Mouse (Mus musculus): ENCODE measurements around the gene Cmip. TPM values are rescaled to one million over a fixed set of nuclear protein-coding genes. Genes with fewer than 3 reads are reported as not detected.

Gene Cmip
- polyA plus RNA-seq, 1 experiment from 2014 or later, result 28.5 TPM

DNA sequence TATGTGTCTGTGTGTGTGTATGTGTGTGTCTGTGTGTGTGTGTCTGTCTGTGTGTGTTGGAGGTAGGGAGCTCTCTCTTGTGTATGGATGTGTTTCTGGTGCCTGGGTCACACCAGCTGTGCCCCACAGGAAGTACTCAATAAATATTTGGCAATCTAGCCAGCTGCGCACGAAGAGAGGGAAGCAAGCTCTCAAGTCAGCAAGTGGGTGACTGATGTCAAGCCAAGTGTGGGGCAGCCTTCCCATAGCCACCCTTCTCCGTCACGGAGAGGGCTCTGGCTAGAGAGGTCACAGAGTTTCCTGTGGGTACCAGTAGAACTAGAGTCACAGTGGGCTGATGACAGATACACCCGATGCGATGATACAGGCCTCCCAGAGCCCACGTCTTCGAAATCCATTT lies 110.6 kb downstream of the Cmip start:
- Histone ChIP-seq H3K36me3 (ENCODE audit: control insufficient read depth, insufficient read depth, low read length) (no peaks in the 10 kb centered on the region), H3K9me3 (ENCODE audit: control insufficient read depth, low read length) (no peaks in the 10 kb centered on the region), H3K27ac (ENCODE audit: low read depth, low read length) (no peak overlapping the region), H3K4me2 (no peak overlapping the region), H3K27me3 (ENCODE audit: control insufficient read depth, insufficient read depth, low read length) (no peaks in the 10 kb centered on the region), H3K4me3 (ENCODE audit: low read depth, low read length) (no peak overlapping the region), H3K4me1 (ENCODE audit: control insufficient read depth, insufficient read depth, low read length) (peaks cover 9% of the 10 kb centered on the region), H3K9ac (ENCODE audit: low read length) (no peak overlapping the region)
- DNase-seq (ENCODE audit: low spot score, missing footprints), result no peak
- ATAC-seq (ENCODE audit: low FRiP score), result no peak
- WGBS, result 92% methylated on average over 8 of the region's 8 CpGs

DNA sequence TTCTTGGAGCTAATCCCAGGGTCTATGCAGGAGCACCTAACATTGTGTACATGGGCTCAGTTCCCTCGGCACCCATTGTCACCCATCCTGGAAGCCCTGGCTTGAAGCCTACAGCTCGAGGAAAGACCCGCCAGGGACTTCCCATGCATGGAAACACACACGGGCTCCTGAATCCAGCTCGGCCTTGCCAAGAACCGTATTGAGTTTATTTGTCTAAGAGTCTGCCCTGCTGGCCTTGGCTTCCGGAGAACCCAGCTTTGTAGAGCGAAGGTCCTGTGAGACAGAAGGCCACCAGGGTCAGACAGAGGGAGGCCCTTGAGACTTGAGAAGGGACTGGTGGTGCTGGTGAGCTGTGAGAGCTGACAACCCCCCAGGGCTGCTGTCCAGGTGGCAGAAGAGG lies 111.9 kb downstream of the Cmip start:
- no peak for DNase-seq (ENCODE audit: low spot score, missing footprints)
- Histone ChIP-seq H3K4me1 (ENCODE audit: control insufficient read depth, insufficient read depth, low read length) (peaks cover 9% of the 10 kb centered on the region), H3K27ac (ENCODE audit: low read depth, low read length) (no peak overlapping the region), H3K27me3 (ENCODE audit: control insufficient read depth, insufficient read depth, low read length) (no peaks in the 10 kb centered on the region), H3K9ac (ENCODE audit: low read length) (no peak overlapping the region), H3K36me3 (ENCODE audit: control insufficient read depth, insufficient read depth, low read length) (no peaks in the 10 kb centered on the region), H3K4me2 (no peak overlapping the region), H3K9me3 (ENCODE audit: control insufficient read depth, low read length) (no peaks in the 10 kb centered on the region), H3K4me3 (ENCODE audit: low read depth, low read length) (no peak overlapping the region)
- no peak for ATAC-seq (ENCODE audit: low FRiP score)
- 84% methylated on average over 8 of the region's 8 CpGs for WGBS

DNA sequence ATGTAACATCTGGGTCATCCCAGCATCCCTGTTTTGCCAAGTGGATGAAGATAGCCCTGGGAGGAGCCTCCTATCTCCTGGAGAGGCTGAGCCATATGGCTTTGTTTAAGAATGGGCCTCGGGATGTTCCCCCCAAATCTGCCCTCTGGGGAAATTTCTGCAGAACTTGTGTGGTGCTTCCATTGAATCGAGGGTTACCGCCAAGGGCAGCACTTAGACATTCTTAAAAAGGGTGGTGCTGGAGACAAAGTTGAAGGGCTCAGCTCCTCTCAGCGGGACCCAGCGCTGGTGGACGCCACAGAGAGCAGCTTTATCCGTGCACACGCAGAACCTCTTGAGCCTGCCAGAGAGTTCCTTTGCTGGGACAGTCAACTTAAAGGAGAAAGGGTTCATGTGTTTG lies 113.1 kb downstream of the Cmip start:
- ATAC-seq (ENCODE audit: low FRiP score), result no peak
- DNase-seq (ENCODE audit: low spot score, missing footprints), result no peak
- WGBS, result 82% methylated on average over 8 of the region's 8 CpGs
- Histone ChIP-seq H3K27ac (ENCODE audit: low read depth, low read length) (no peak overlapping the region), H3K9ac (ENCODE audit: low read length) (no peak overlapping the region), H3K36me3 (ENCODE audit: control insufficient read depth, insufficient read depth, low read length) (no peaks in the 10 kb centered on the region), H3K4me1 (ENCODE audit: control insufficient read depth, insufficient read depth, low read length) (peaks cover 9% of the 10 kb centered on the region), H3K9me3 (ENCODE audit: control insufficient read depth, low read length) (no peaks in the 10 kb centered on the region), H3K4me3 (ENCODE audit: low read depth, low read length) (no peak overlapping the region), H3K4me2 (no peak overlapping the region), H3K27me3 (ENCODE audit: control insufficient read depth, insufficient read depth, low read length) (no peaks in the 10 kb centered on the region)

DNA sequence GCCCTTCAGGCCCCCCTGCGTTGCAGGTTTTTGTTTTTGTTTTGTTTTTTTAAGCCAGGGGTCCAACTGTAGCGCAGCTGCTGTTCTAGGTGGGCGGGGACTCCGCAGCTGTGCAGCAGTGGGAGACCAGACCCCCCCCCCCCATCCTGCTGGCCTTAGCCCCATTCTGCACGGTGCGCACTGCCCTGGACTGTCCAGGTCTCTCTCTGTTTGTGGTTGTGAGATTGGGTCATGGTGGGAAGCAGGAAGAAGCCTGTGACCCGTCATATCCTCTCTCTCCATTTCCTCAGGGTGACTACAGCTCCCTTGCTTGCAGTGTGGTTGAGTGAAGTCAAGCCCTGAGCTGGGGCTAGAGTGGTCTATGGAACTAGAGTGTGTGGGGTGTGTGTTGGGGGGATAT lies 114.3 kb downstream of the Cmip start:
- no peak overlapping the region for H3K9ac ChIP-seq (ENCODE audit: low read length)
- H3K4me1 ChIP-seq (ENCODE audit: control insufficient read depth, insufficient read depth, low read length), result peaks cover 9% of the 10 kb centered on the region
- no peak overlapping the region for H3K4me2 ChIP-seq
- no peaks in the 10 kb centered on the region for H3K36me3 ChIP-seq (ENCODE audit: control insufficient read depth, insufficient read depth, low read length)
- no peaks in the 10 kb centered on the region for H3K27me3 ChIP-seq (ENCODE audit: control insufficient read depth, insufficient read depth, low read length)
- 79% methylated on average over 7 of the region's 7 CpGs for WGBS
- no peak for DNase-seq (ENCODE audit: low spot score, missing footprints)
- H3K9me3 ChIP-seq (ENCODE audit: control insufficient read depth, low read length), result no peaks in the 10 kb centered on the region
- H3K27ac ChIP-seq (ENCODE audit: low read depth, low read length), result no peak overlapping the region
- peak; percentile 36; the same call in 1 of the 2 replicates for ATAC-seq (ENCODE audit: low FRiP score)
- H3K4me3 ChIP-seq (ENCODE audit: low read depth, low read length), result no peak overlapping the region

DNA sequence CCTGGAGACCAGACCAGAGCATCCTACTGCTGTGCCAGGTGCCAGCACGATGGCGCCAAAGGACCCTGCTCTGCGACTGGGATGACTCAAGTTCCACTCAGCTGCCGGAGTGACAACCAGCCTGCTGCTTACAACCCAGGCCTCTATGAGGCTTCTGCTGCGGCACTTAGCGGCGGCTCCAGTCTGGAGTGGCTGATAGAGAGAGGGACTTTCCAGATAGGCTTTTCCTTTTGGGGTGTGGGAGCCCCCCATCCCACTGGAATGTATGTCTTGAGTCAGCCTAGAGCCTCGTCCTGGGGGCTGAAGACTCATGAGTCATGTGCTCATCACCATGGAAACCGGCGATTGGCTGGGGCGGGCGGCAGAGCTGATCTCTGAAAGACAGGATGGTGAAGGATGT lies 115.2 kb downstream of the Cmip start:
- peak; percentile 85 for DNase-seq (ENCODE audit: low spot score, missing footprints)
- peaks cover 9% of the 10 kb centered on the region for H3K4me1 ChIP-seq (ENCODE audit: control insufficient read depth, insufficient read depth, low read length)
- ATAC-seq (ENCODE audit: low FRiP score), result peak; percentile 60; the same call in 1 of the 2 replicates

DNA sequence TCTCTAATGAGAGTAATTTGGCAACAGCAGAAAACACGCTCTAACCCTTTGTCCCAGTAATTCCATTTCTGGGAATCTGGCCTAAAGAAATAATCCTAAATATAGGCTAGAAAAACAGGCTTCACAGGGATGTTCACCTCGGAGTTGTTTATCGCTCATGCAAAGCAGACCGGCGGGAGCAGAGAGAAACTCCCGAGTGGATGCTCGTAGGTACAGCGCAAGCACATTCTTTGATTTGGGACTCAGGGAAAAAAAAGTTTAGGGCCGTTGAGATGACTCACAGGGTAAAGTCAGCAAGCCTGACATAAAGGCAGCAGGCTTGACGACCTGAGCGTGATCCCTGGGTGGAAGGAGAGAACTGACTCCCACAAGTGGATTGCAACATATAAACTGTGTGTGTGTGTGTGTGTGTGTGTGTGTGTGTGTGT lies 116.2 kb downstream of the Cmip start:
- 84% methylated on average over 11 of the region's 11 CpGs for WGBS
- ATAC-seq (ENCODE audit: low FRiP score) (no peak), DNase-seq (ENCODE audit: low spot score, missing footprints) (no peak)
- H3K4me3 ChIP-seq (ENCODE audit: low read depth, low read length), result no peak overlapping the region
- no peak overlapping the region for H3K9ac ChIP-seq (ENCODE audit: low read length)
- no peaks in the 10 kb centered on the region for H3K36me3 ChIP-seq (ENCODE audit: control insufficient read depth, insufficient read depth, low read length)
- H3K27ac ChIP-seq (ENCODE audit: low read depth, low read length), result no peak overlapping the region
- H3K9me3 ChIP-seq (ENCODE audit: control insufficient read depth, low read length), result no peaks in the 10 kb centered on the region
- no peak overlapping the region for H3K4me2 ChIP-seq
- no peaks in the 10 kb centered on the region for H3K27me3 ChIP-seq (ENCODE audit: control insufficient read depth, insufficient read depth, low read length)
- H3K4me1 ChIP-seq (ENCODE audit: control insufficient read depth, insufficient read depth, low read length), result peaks cover 9% of the 10 kb centered on the region

More for the DNA sequence above, 115.2 kb downstream of the Cmip start:
- Histone ChIP-seq H3K9me3 (ENCODE audit: control insufficient read depth, low read length) (no peaks in the 10 kb centered on the region), H3K36me3 (ENCODE audit: control insufficient read depth, insufficient read depth, low read length) (no peaks in the 10 kb centered on the region), H3K4me2 (no peak overlapping the region), H3K9ac (ENCODE audit: low read length) (no peak overlapping the region), H3K27ac (ENCODE audit: low read depth, low read length) (no peak overlapping the region), H3K4me3 (ENCODE audit: low read depth, low read length) (no peak overlapping the region), H3K27me3 (ENCODE audit: control insufficient read depth, insufficient read depth, low read length) (no peaks in the 10 kb centered on the region)
- WGBS, result 72% methylated on average over 12 of the region's 12 CpGs

DNA sequence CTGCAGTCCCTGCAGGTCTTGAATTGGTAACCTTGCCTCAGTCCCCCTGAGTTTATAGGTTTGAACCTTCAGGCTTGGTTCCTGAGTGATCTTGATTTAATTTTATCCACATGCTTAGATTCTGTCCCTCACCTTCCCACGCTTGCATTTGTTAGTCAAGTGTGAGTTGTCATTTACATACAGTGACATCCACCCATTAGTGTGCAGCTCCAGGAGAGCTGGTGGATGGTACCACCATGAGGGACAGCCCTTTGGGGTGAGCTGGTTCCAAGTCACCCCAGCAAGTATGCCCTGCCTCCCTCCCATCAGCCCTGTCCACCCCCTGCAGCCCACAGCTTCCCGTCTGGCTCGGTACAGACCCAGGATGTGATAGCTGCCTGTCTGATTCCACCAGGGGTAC lies 117.2 kb downstream of the Cmip start:
- peaks cover 9% of the 10 kb centered on the region for H3K4me1 ChIP-seq (ENCODE audit: control insufficient read depth, insufficient read depth, low read length)
- no peaks in the 10 kb centered on the region for H3K9me3 ChIP-seq (ENCODE audit: control insufficient read depth, low read length)
- WGBS, result 83% methylated on average over 3 of the region's 3 CpGs
- no peak overlapping the region for H3K4me2 ChIP-seq
- H3K27ac ChIP-seq (ENCODE audit: low read depth, low read length), result no peak overlapping the region
- H3K27me3 ChIP-seq (ENCODE audit: control insufficient read depth, insufficient read depth, low read length), result no peaks in the 10 kb centered on the region
- H3K36me3 ChIP-seq (ENCODE audit: control insufficient read depth, insufficient read depth, low read length), result no peaks in the 10 kb centered on the region
- H3K4me3 ChIP-seq (ENCODE audit: low read depth, low read length), result no peak overlapping the region
- DNase-seq (ENCODE audit: low spot score, missing footprints) (no peak), ATAC-seq (ENCODE audit: low FRiP score) (no peak)
- H3K9ac ChIP-seq (ENCODE audit: low read length), result no peak overlapping the region

DNA sequence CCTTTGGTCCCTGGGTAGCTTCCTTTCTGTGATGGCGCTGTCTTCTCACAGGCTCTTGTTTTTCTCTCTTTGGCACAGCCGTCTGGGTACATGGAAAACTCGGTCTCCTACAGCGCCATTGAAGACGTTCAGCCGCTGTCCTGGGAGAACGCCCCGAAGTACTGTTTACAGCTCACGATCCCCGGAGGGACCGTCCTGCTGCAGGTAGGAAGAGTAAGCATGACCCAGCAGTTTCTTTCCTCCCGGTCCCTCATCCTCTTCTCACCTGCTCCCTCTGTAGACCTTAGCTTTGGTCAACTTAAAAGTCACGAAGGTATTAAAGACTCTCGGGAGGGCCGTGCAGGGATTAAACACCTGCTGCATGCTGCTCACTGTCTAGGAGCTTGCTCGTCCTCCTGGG lies 120.1 kb downstream of the Cmip start:
- Histone ChIP-seq H3K4me2 (no peak overlapping the region), H3K4me3 (ENCODE audit: low read depth, low read length) (no peak overlapping the region), H3K27ac (ENCODE audit: low read depth, low read length) (no peak overlapping the region), H3K9ac (ENCODE audit: low read length) (no peak overlapping the region), H3K27me3 (ENCODE audit: control insufficient read depth, insufficient read depth, low read length) (no peaks in the 10 kb centered on the region), H3K36me3 (ENCODE audit: control insufficient read depth, insufficient read depth, low read length) (no peaks in the 10 kb centered on the region), H3K9me3 (ENCODE audit: control insufficient read depth, low read length) (no peaks in the 10 kb centered on the region), H3K4me1 (ENCODE audit: control insufficient read depth, insufficient read depth, low read length) (peaks cover 4% of the 10 kb centered on the region)
- ATAC-seq (ENCODE audit: low FRiP score) (no peak), DNase-seq (ENCODE audit: low spot score, missing footprints) (no peak)
- WGBS, result 54% methylated on average over 16 of the region's 16 CpGs

DNA sequence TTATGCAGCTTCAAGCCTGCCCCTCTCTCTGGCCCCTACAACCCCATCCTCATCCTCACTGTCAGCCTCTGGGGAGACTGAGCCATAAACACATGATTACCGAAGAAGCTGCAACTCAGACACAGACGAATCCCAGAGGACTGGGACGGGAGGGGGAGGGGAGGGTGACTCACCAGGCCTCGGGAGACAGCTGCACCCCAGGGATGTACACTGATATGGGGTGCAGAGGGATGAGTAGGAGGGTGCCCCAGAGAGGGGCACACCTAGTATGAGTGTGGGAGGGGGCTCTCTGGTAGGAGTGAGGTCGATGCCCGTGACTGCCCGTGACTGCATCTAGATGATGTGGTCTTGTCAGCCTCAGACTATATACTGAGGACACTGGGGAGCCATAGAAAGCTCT lies 121.8 kb downstream of the Cmip start:
- H3K27ac ChIP-seq (ENCODE audit: low read depth, low read length), result no peak overlapping the region
- no peak overlapping the region for H3K4me3 ChIP-seq (ENCODE audit: low read depth, low read length)
- H3K4me2 ChIP-seq, result no peak overlapping the region
- 89% methylated on average over 7 of the region's 7 CpGs for WGBS
- ATAC-seq (ENCODE audit: low FRiP score) (peak; percentile 41), DNase-seq (ENCODE audit: low spot score, missing footprints) (no peak)
- no peak overlapping the region for H3K9ac ChIP-seq (ENCODE audit: low read length)
- H3K36me3 ChIP-seq (ENCODE audit: control insufficient read depth, insufficient read depth, low read length), result no peaks in the 10 kb centered on the region
- H3K9me3 ChIP-seq (ENCODE audit: control insufficient read depth, low read length), result no peaks in the 10 kb centered on the region
- H3K4me1 ChIP-seq (ENCODE audit: control insufficient read depth, insufficient read depth, low read length), result no peaks in the 10 kb centered on the region
- no peaks in the 10 kb centered on the region for H3K27me3 ChIP-seq (ENCODE audit: control insufficient read depth, insufficient read depth, low read length)

DNA sequence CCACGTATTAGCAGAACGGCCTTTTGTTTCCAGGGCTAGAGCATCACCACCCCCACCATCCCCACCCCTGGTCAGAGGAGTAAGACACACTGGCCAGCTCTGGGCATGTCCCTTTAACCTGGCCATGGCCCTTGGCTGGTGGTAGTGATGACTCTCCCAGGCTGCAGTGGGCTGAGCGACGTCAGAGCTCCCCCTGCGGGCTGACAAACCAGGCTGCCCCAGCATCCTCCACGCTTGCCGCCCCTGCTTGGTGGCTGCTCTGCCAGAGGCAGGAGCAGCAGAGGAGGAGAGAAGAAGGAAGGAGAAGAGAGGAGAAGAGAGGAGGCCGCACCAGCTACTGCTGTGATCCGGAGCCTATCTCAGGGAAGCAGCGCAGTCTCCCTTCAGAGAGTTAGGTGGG lies 122.3 kb downstream of the Cmip start:
- no peak overlapping the region for H3K4me2 ChIP-seq
- 59% methylated on average over 10 of the region's 10 CpGs for WGBS
- no peaks in the 10 kb centered on the region for H3K36me3 ChIP-seq (ENCODE audit: control insufficient read depth, insufficient read depth, low read length)
- H3K4me3 ChIP-seq (ENCODE audit: low read depth, low read length), result no peak overlapping the region
- peaks cover 2% of the 10 kb centered on the region; the same call in 1 of the 2 replicates for H3K9me3 ChIP-seq (ENCODE audit: control insufficient read depth, low read length)
- no peak overlapping the region for H3K27ac ChIP-seq (ENCODE audit: low read depth, low read length)
- H3K4me1 ChIP-seq (ENCODE audit: control insufficient read depth, insufficient read depth, low read length), result no peaks in the 10 kb centered on the region
- DNase-seq (ENCODE audit: low spot score, missing footprints), result no peak
- peak; percentile 68 for ATAC-seq (ENCODE audit: low FRiP score)
- H3K27me3 ChIP-seq (ENCODE audit: control insufficient read depth, insufficient read depth, low read length), result no peaks in the 10 kb centered on the region
- no peak overlapping the region for H3K9ac ChIP-seq (ENCODE audit: low read length)
